Mouse (Mus musculus): ENCODE results near the gene Atg9a. TPM values are rescaled to one million over a fixed set of nuclear protein-coding genes. Genes with fewer than 3 reads are reported as not detected.

Atg9a gene
- polyA plus RNA-seq, 1 experiment from 2014 or later: 50.8 TPM

GRCm38 (mm10) chr1:75155837-75156236, 36.2 kb downstream of the Atg9a start:
- Histone ChIP-seq H3K9me3 (no peaks in the 10 kb centered on the region), H3K4me2 (no peak overlapping the region), H3K9ac (no peak overlapping the region), H3K36me3 (no peaks in the 10 kb centered on the region), H3K27me3 (no peaks in the 10 kb centered on the region), H3K4me3 (no peak overlapping the region), H3K4me1 (replicated peaks) (no peaks in the 10 kb centered on the region), H3K27ac (replicated peaks) (no peak overlapping the region)
- no peak for ATAC-seq (ENCODE audit: low read depth)
- 71% methylated on average over 3 of the region's 3 CpGs for WGBS

- peaks cover 14% of the 10 kb centered on the region for H3K4me1 ChIP-seq (replicated peaks)
- no peak overlapping the region for H3K4me3 ChIP-seq
- 94% methylated on average over 4 of the region's 4 CpGs for WGBS
- no peaks in the 10 kb centered on the region for H3K27me3 ChIP-seq
- H3K4me2 ChIP-seq: no peak overlapping the region
- H3K9ac ChIP-seq: no peak overlapping the region
- no peaks in the 10 kb centered on the region for H3K9me3 ChIP-seq
- no peak for ATAC-seq (ENCODE audit: low read depth)
- H3K36me3 ChIP-seq: peaks cover 62% of the 10 kb centered on the region
- no peak overlapping the region for H3K27ac ChIP-seq (replicated peaks)
Observed at GRCm38 (mm10) chr1:75148727-75149126, 43.3 kb downstream of the Atg9a start.

GRCm38 (mm10) chr1:75147411-75148135, 44.4 kb downstream of the Atg9a start:
- H3K27me3 ChIP-seq: no peaks in the 10 kb centered on the region
- H3K36me3 ChIP-seq: peaks cover 62% of the 10 kb centered on the region
- no peak for ATAC-seq (ENCODE audit: low read depth)
- 89% methylated on average over 7 of the region's 7 CpGs for WGBS
- no peak overlapping the region for H3K4me2 ChIP-seq
- no peaks in the 10 kb centered on the region for H3K9me3 ChIP-seq
- H3K4me3 ChIP-seq: no peak overlapping the region
- no peak overlapping the region for H3K27ac ChIP-seq (replicated peaks)
- H3K9ac ChIP-seq: no peak overlapping the region
- H3K4me1 ChIP-seq (replicated peaks): peaks cover 21% of the 10 kb centered on the region

- no peak for ATAC-seq (ENCODE audit: low read depth)
- Histone ChIP-seq H3K4me1 (replicated peaks) (peaks cover 29% of the 10 kb centered on the region), H3K27ac (replicated peaks) (no peak overlapping the region), H3K9me3 (no peaks in the 10 kb centered on the region), H3K9ac (no peak overlapping the region), H3K36me3 (peaks cover 62% of the 10 kb centered on the region), H3K4me3 (no peak overlapping the region), H3K4me2 (no peak overlapping the region), H3K27me3 (no peaks in the 10 kb centered on the region)
- WGBS: 94% methylated on average over 3 of the region's 3 CpGs
Observed at GRCm38 (mm10) chr1:75145589-75145988, 46.4 kb downstream of the Atg9a start.

- Histone ChIP-seq H3K9me3 (no peaks in the 10 kb centered on the region), H3K27ac (replicated peaks) (peak within 1 kb of the TSS; percentile 99), H3K36me3 (peaks cover 59% of the 10 kb centered on the region), H3K27me3 (no peaks in the 10 kb centered on the region), H3K4me3 (peak within 1 kb of the TSS; percentile 93), H3K9ac (peak within 1 kb of the TSS; percentile 98), H3K4me1 (replicated peaks) (peaks cover 47% of the 10 kb centered on the region), H3K4me2 (peak within 1 kb of the TSS; percentile 94)
- under 1% methylated on average over 82 of the region's 91 CpGs for WGBS
- ATAC-seq (ENCODE audit: low read depth): peak; percentile 91
Observed at GRCm38 (mm10) chr1:75142301-75143261, 49.4 kb downstream of the Atg9a start, which contains the start of the genes Cnppd1 and Retreg2. Gene Cnppd1 (minus strand): TSS chr1:75142711. Gene Retreg2 (plus strand): TSS chr1:75142778.

GRCm38 (mm10) chr1:75141486-75142190, 50.4 kb downstream of the Atg9a start:
- Histone ChIP-seq H3K9me3 (no peaks in the 10 kb centered on the region), H3K4me1 (replicated peaks) (peaks cover 47% of the 10 kb centered on the region), H3K9ac (peak overlapping the region; percentile 98), H3K4me2 (peak overlapping the region; percentile 94), H3K36me3 (peaks cover 59% of the 10 kb centered on the region), H3K27me3 (no peaks in the 10 kb centered on the region), H3K27ac (replicated peaks) (peak overlapping the region; percentile 99), H3K4me3 (peak overlapping the region; percentile 93)
- WGBS: under 1% methylated on average over 53 of the region's 53 CpGs
- ATAC-seq (ENCODE audit: low read depth): peak; percentile 14; the same call in 1 of the 2 replicates

- no peaks in the 10 kb centered on the region for H3K9me3 ChIP-seq
- peaks cover 59% of the 10 kb centered on the region for H3K36me3 ChIP-seq
- 0 out of 2 replicates have a peak, but pooled peaks have one; percentile 3 for ATAC-seq (ENCODE audit: low read depth)
- WGBS: 47% methylated on average over 4 of the region's 4 CpGs
- peak overlapping the region; percentile 98 for H3K9ac ChIP-seq
- peak overlapping the region; percentile 99 for H3K27ac ChIP-seq (replicated peaks)
- H3K4me3 ChIP-seq: peak overlapping the region; percentile 93
- H3K4me1 ChIP-seq (replicated peaks): peaks cover 47% of the 10 kb centered on the region
- H3K4me2 ChIP-seq: peak overlapping the region; percentile 94
- H3K27me3 ChIP-seq: no peaks in the 10 kb centered on the region
Observed at GRCm38 (mm10) chr1:75140601-75141190, 51.3 kb downstream of the Atg9a start.

GRCm38 (mm10) chr1:75138448-75138847, 53.5 kb downstream of the Atg9a start:
- Histone ChIP-seq H3K36me3 (peaks cover 50% of the 10 kb centered on the region), H3K27ac (replicated peaks) (no peak overlapping the region), H3K9me3 (no peaks in the 10 kb centered on the region), H3K4me2 (no peak overlapping the region), H3K4me3 (no peak overlapping the region), H3K4me1 (replicated peaks) (peaks cover 30% of the 10 kb centered on the region), H3K27me3 (no peaks in the 10 kb centered on the region), H3K9ac (no peak overlapping the region)
- ATAC-seq (ENCODE audit: low read depth): no peak
- 85% methylated on average over 2 of the region's 2 CpGs for WGBS

GRCm38 (mm10) chr1:75136730-75137129, 55.3 kb downstream of the Atg9a start:
- H3K36me3 ChIP-seq: peaks cover 50% of the 10 kb centered on the region
- ATAC-seq (ENCODE audit: low read depth): no peak
- H3K4me1 ChIP-seq (replicated peaks): peaks cover 26% of the 10 kb centered on the region
- no peak overlapping the region for H3K27ac ChIP-seq (replicated peaks)
- H3K4me3 ChIP-seq: no peak overlapping the region
- H3K4me2 ChIP-seq: no peak overlapping the region
- no peak overlapping the region for H3K9ac ChIP-seq
- WGBS: 74% methylated on average over 3 of the region's 3 CpGs
- no peaks in the 10 kb centered on the region for H3K27me3 ChIP-seq
- H3K9me3 ChIP-seq: no peaks in the 10 kb centered on the region

- Histone ChIP-seq H3K27me3 (no peaks in the 10 kb centered on the region), H3K36me3 (peaks cover 50% of the 10 kb centered on the region), H3K4me2 (no peak overlapping the region), H3K9me3 (no peaks in the 10 kb centered on the region), H3K4me1 (replicated peaks) (peaks cover 24% of the 10 kb centered on the region), H3K9ac (no peak overlapping the region), H3K4me3 (no peak overlapping the region), H3K27ac (replicated peaks) (no peak overlapping the region)
- no peak for ATAC-seq (ENCODE audit: low read depth)
- 90% methylated on average over 6 of the region's 6 CpGs for WGBS
Observed at GRCm38 (mm10) chr1:75136293-75136692, 55.7 kb downstream of the Atg9a start.

- Histone ChIP-seq H3K27ac (replicated peaks) (no peak within 1 kb of the TSS), H3K4me2 (no peak within 1 kb of the TSS), H3K27me3 (peaks cover 4% of the 10 kb centered on the region), H3K4me1 (replicated peaks) (no peaks in the 10 kb centered on the region), H3K9ac (no peak within 1 kb of the TSS), H3K9me3 (no peaks in the 10 kb centered on the region), H3K4me3 (no peak within 1 kb of the TSS), H3K36me3 (peaks cover 39% of the 10 kb centered on the region)
- 70% methylated on average over 12 of the region's 12 CpGs for WGBS
- no peak for ATAC-seq (ENCODE audit: low read depth)
Observed at GRCm38 (mm10) chr1:75133421-75134207, 58.4 kb downstream of the Atg9a start, which contains the start of gene Slc23a3. Gene Slc23a3 (minus strand): TSS chr1:75133890.

Measured in neural tube, embryonic 13.5 days (tissue).